Mouse (Mus musculus) embryonic fibroblast, embryonic 13.5 days (primary cell): ENCODE measurements around the gene Cltc. TPM values are rescaled to one million over a fixed set of nuclear protein-coding genes. Genes with fewer than 3 reads are reported as not detected.
"Not testable (repeated sequence)": the region's sequence is repeated elsewhere in the genome, so short reads cannot be mapped to it uniquely, and the experiment has no call there.

Experiments
- H3K27ac ChIP-seq: 2 replicates; pipeline ENCODE4 v1.5.1; 2012; ENCODE audit warnings: low read length, control low read depth, inconsistent platforms; ENCODE audit not compliant: insufficient read depth
- H3K4me1 ChIP-seq: 2 replicates; pipeline ENCODE4 v1.6.1; 2011; ENCODE audit warnings: low read length; ENCODE audit not compliant: control insufficient read depth, insufficient read depth
- H3K4me3 ChIP-seq: 2 replicates; pipeline ENCODE4 v1.5.1; 2011; ENCODE audit warnings: mild to moderate bottlenecking, control low read depth, low read length; ENCODE audit not compliant: insufficient read depth
- CTCF ChIP-seq: IDR thresholded peaks from 2 replicates; pipeline ENCODE4 v1.5.1; 2011; ENCODE audit warnings: mild to moderate bottlenecking, control low read depth, low read length, moderate library complexity, borderline replicate concordance; ENCODE audit not compliant: insufficient read depth
- POLR2A ChIP-seq: IDR thresholded peaks from 2 replicates; pipeline ENCODE4 v1.6.1; 2011; ENCODE audit warnings: low read depth, mild to moderate bottlenecking, control low read depth, low read length, moderate library complexity
- polyA plus RNA-seq: library from polyadenylated mRNA; stranded (reverse); fragments of >200 nt; gene quantifications from 2 replicates; pipeline ENCODE4 v1.2.4, GENCODE M21; 2011; ENCODE audit warnings: low read depth; ENCODE audit not compliant: missing spikeins, insufficient read length

Cltc gene
- polyA plus RNA-seq, 1 experiment = 468 TPM

DNA sequence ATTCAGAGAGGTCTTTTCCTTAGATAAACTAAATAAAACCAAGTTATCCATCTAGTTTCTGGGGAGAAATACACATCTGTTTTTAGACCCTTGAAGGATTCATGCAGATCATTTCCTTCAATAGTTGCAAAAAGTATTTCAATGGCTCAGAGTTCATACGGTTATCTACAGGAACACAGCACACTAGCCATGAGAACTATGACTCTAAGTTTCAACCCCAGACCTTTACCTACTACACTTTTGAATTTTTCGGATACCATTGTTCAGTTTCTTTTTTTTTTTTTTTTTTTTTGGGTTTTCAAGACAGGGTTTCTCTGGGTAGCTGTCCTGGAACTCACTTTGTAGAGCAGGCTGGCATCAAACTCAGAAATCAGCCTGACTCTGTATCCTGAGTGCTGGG lies 17.9 kb downstream of the Cltc start:
- Histone ChIP-seq H3K27ac (no peak overlapping the region), H3K4me1 (no peaks in the 10 kb centered on the region; the same call in 1 of the 2 replicates), H3K4me3 (no peak overlapping the region)
- TF ChIP-seq CTCF (no peak), POLR2A (no peak)

DNA sequence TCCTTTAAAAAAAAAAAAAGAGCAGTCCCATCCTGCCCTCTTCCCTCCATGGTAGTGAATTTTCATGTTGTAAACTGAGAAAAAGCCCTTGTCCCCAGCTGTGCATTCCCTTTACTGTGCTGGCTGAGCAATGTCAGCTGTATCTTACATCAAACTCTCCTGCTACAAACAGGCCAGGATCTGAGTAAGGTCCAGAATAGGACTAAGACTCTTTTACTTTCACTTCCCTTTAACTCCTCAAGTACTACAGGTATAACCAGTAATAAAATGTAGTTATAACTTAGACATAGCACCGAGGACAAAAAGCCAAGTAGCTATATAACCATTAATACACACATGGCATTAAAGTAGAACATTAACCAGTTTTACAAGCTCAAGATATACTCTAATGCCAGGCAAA lies 18.4 kb downstream of the Cltc start:
- Histone ChIP-seq H3K27ac (no peak overlapping the region), H3K4me3 (no peak overlapping the region), H3K4me1 (no peaks in the 10 kb centered on the region; the same call in 1 of the 2 replicates)
- TF ChIP-seq CTCF = no peak
- no peak for TF ChIP-seq POLR2A

DNA sequence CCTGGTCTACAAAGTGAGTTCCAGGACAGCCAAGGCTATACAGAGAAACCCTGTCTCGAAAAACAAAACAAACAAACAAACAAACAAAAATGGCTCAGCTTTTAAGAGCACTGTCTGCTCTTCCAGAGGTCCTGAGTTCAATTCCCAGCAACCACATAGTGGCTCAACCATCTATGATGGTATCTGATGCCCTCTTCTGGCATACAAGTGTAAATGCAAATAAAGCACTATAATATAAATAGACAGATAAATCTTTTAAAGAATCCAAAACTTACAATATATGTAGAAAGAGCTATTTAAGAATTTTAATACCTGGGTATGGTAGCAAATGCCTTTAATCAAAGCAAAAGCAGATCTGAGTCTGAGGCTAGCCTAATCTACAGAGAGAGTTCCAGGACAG lies 19.1 kb downstream of the Cltc start:
- not testable (repeated sequence) for H3K27ac ChIP-seq, H3K4me3 ChIP-seq, H3K4me1 ChIP-seq

DNA sequence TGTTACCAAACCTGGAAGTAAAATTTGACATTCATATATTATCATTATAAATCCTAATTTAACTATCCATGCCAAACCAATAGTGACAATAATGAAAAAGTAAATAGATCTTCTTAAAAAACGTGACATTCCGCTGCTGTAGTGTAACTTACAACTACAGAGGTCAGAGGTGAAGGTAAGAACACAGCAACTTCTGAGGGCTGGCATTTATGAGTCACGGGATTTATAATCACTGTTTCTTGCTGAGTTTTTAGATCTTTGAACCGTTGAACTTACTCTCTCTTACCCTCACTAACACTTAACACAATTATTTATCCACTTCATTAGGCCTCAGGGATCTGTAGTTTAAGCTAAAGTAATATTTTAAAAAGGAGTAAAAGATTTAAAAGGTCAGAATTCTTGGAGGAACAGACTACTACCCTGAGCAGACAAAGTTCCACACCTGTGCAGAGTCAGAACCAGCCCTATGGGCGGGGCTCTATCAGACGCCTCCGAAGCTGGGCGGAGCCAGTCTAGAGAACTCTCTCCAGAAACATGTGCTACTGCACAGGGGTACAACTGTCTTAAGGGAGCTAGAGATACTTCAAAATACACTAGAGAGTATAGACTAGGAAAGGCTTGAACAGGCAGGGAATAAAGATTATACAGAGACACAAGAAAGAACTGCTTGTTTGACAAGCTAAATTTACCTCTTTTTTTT lies 19.9 kb downstream of the Cltc start:
- peaks cover 3% of the 10 kb centered on the region; the same call in 1 of the 2 replicates for H3K4me1 ChIP-seq
- H3K27ac ChIP-seq = no peak overlapping the region
- no peak for TF ChIP-seq CTCF
- no peak for TF ChIP-seq POLR2A
- H3K4me3 ChIP-seq = no peak overlapping the region

DNA sequence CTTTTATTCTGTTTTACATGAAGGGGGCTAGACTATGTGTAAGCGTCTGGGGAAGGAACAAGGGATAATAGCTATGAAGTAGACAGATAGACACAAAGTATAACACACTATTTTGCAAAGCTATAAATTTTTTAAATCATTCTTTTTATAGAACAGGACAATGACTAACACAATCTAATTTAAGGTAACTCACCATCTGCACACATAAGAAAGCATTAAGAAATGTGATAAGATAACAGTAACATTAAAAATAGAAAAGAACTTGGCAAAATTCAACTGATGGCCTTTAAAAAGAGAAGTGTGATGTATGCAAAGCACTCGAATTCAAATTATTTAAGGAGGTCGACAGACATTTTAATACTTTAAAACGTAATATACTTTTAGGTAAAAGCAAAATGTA lies 22.4 kb downstream of the Cltc start:
- TF ChIP-seq POLR2A (no peak), CTCF (no peak)
- no peak overlapping the region for H3K27ac ChIP-seq
- H3K4me3 ChIP-seq = no peak overlapping the region
- H3K4me1 ChIP-seq = peaks cover 9% of the 10 kb centered on the region; the same call in 1 of the 2 replicates

DNA sequence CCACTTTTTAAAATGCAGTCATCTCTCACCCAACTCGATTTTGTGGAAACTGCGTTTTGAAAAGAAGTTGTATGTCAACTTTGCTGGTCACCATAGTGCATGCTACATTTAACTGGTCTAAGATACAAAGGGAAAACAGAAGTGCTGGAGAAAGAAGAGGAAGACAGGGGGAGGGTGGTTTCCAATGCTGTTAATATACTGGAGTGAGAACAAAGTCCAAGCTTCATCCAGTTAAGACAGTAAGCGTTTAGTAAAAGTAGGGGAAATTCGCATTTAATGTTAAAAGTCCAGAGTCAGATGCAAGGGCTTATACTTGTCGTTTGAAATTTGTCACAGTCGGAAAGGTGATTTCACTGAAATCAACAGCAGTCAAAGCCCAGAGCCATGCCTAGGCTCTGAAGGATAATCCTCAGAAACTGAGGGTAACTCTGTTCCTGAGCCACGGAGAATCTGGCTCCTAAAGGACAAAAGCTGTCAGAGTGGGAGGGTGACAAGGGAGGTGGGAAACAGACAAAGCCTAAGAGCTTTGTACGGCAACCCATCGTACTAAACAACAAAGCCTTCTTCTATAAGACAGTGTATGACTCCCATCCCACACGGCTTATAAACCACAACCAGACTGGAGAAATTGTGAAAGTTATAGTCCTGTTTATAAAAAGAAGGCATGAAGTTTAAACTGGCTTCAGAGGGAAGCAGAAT lies 23.0 kb downstream of the Cltc start:
- H3K4me1 ChIP-seq = peaks cover 9% of the 10 kb centered on the region; the same call in 1 of the 2 replicates
- TF ChIP-seq CTCF (no peak), POLR2A (no peak)
- no peak overlapping the region for H3K27ac ChIP-seq
- no peak overlapping the region for H3K4me3 ChIP-seq

DNA sequence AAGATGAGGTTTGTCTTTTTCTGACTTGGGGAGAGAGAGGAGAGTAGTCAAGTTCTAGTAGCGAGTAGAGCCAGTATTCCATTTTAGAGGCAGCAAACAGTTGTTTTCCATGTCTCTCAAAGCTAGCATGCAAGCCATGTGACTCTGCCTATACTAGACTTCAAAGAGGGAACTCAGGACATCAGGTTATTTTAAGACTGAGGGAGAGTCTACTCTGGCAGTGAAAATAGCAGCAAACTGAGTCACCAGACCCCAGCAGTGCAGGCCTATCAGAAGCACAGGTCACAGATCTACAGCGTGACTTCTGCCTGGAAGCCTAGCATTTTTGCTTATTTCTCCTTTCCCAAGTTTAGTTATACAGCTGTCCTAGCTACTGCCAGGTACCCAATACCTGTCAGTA lies 25.9 kb downstream of the Cltc start:
- Histone ChIP-seq H3K27ac (peak overlapping the region; percentile 41), H3K4me1 (peaks cover 9% of the 10 kb centered on the region; the same call in 1 of the 2 replicates)

DNA sequence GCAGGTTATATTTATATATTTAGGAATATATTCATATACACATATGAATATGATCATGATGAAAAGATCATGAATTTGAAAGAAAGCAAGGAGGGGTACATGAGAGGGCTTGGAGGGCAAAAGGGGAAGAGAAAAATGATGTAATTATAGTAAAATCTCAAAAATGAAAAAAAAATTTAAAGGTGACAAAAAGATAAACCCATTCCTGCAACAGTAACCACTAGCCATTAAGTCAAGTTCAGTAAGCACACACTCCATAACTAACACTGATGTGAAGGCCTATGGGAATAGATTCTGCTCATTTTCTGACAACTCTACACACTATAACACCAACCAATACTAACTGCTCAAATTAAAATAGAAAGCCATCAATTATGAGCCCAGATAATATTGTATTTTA lies 31.8 kb downstream of the Cltc start:
- TF ChIP-seq POLR2A (no peak), CTCF (no peak)
- no peak overlapping the region for H3K4me3 ChIP-seq
- H3K27ac ChIP-seq = no peak overlapping the region
- H3K4me1 ChIP-seq = no peaks in the 10 kb centered on the region

More for the DNA sequence above, 25.9 kb downstream of the Cltc start:
- TF ChIP-seq CTCF (no peak), POLR2A (no peak)
- H3K4me3 ChIP-seq = no peak overlapping the region

DNA sequence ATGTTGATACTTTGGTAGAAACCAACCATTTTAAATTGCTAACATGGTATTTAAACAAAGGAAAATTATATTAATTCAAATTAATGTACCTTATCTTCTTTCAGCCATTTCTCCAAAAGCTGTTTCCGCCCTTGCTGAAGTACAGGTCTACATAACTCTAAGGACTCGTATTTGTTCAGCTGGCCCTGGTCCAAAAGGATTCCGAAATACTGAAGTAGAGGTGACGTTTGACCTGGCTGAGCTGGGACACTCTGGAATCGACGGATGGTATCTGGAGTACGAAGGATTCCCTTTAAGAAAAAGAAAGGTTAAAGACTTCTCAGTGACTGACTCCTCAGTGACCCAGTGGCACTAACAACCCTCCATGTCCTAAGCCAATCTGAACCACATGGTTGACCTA lies 32.4 kb downstream of the Cltc start:
- no peak for TF ChIP-seq CTCF
- TF ChIP-seq POLR2A = no peak
- no peak overlapping the region for H3K4me3 ChIP-seq
- H3K27ac ChIP-seq = no peak overlapping the region
- no peaks in the 10 kb centered on the region for H3K4me1 ChIP-seq

DNA sequence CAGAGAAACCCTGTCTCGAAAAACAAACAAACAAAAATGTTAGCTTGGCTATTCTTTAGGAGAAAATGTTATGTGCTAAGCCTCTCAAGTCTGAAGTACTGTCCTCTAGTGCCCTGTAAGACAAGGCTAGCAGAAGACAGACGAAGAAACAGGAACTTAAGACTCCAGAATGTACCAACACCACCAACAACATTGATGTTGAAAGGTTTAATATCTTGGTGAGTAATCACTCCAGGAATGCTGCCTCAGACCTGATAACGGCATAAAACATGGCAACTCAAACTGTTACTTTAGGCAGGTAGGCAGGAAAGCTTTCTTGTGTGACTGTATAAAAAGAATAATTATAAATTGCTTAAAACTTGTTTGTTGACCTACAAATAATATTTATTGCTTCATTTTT lies 33.4 kb downstream of the Cltc start:
- Histone ChIP-seq H3K4me1 (no peaks in the 10 kb centered on the region), H3K27ac (no peak overlapping the region), H3K4me3 (no peak overlapping the region)
- TF ChIP-seq POLR2A = no peak
- no peak for TF ChIP-seq CTCF

DNA sequence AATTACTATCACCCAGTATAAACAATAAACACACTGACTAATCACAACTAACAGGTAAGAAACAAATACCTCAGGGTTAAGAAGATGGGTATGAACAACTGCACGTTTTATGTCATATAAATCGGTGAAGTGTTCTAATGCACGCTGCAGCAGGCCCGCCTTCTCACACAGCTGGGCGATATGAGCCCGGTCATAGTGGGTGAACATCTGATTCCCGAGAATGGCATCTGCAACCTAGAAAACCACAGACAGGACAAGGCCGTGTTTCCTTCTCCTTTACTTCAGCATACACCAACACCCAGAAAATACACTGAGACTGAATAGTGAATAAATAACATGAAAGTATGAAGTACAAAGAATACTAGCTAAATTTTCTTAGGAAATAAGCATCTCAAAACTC lies 38.0 kb downstream of the Cltc start:
- Histone ChIP-seq H3K27ac (no peak overlapping the region), H3K4me3 (no peak overlapping the region), H3K4me1 (no peaks in the 10 kb centered on the region)
- no peak for TF ChIP-seq CTCF
- TF ChIP-seq POLR2A = no peak
